Mouse (Mus musculus) liver, adult 2 months (tissue): ENCODE measurements around the gene Tmem63c.

ENCODE experiments used
- CTCF ChIP-seq: fragments of 200-500 bp; IDR thresholded peaks from 2 replicates; pipeline ENCODE4 v1.5.1; 2011; ENCODE audit warnings: low read depth, low read length, control low read depth
- POLR2A ChIP-seq: fragments of 200-500 bp; IDR thresholded peaks from 2 replicates; pipeline ENCODE4 v1.6.1; 2011; ENCODE audit warnings: low read length, control low read depth; ENCODE audit not compliant: insufficient read depth; ENCODE audit errors: extremely low read depth

GRCm38 (mm10) chr12:86998699-86999098 lies 22.4 kb upstream of the Tmem63c start:
- TF ChIP-seq POLR2A (no peak), CTCF (peak; percentile 34; the same call in 1 of the 2 replicates)
